Mouse (Mus musculus) frontal cortex, adult (tissue): ENCODE results near the gene Cdk8.
A peak's percentile ranks its signal among the peaks of the same experiment; 100 is the strongest.

Experiments used
- ATAC-seq: cut with Nextera tagmentation; 2 replicates; pipeline ENCODE4 v1.9.2; 2017; ENCODE audit warnings: mild to moderate bottlenecking, moderate library complexity, mixed read lengths; ENCODE audit not compliant: low TSS enrichment

Cdk8 gene

DNA sequence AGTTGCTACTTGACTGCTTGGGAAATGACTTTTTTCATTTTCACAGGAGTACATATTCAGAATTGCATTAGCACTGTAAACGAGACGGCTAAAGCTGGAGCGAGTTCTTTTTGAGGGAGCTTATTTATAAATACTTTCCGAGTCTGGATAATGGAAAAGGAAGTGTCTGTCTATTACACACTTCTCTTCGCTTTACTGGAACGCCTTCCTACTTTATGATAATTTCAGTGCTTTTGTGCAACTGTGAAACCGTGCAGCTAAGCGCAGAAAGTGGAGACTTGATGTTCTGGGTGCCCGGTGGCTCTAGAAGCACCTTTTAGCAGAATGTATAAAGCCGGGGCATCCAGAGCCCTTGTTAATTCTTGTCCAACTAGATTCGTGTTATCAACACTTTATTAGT is 1.8 kb downstream of the Cdk8 start:
- no peak for ATAC-seq

DNA sequence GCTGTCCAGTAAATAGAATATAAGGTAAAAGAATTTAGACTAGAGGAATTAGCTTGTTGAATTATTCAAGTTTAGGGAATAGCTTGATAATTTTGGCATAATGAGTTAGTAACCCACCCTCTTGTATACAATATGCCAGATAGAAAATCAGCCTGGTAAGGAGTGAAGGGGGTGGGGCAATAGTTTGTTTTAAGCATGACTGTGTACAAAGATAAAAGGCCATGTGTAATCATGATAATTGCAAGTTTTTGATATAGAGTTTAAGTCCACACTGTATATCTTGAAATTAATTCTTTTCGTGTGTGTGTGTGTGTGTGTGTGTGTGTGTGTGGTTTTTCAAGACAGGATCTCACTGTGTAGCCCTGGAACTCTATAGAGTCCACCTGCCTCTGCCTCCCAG is 3.3 kb downstream of the Cdk8 start:
- ATAC-seq, result no peak

DNA sequence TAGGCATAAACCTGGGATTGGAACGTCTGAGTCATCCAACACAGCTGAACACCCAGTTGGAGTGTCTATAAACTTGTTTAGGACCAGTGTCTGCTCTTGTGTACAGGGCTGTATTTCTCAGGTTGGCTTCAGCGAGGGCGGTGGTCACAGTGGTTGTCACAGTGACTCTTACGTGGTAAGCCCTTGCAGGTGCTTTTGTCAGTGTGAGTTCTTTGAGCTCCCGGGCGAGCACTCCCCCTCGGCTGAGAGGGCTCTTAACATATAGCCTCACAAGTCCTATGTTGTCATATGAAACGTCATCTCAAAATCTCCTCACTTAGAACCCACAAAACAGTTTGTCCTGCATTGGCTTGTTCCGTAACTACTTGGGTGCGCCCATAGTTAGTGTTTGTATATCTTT is 7.2 kb downstream of the Cdk8 start:
- ATAC-seq, result no peak

DNA sequence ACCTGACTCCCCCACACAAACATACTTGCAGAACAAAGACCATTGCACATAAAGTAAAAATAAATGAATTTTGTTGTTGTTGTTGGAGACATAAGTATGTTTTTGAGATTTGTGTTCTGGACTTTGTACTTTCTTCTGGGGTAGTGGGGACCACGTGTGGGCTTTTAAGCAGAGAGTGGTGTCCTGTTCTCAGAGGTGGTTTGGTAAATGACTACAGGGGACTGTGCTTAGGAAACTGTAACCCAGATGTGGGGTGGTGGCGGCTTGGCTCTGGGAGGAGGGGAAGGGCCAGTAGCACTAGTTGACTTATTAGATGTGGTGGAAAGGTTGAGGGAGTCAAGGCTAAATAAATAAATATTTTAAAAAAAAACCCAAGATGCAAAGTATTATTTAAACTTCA is 9.7 kb downstream of the Cdk8 start:
- ATAC-seq, result no peak

DNA sequence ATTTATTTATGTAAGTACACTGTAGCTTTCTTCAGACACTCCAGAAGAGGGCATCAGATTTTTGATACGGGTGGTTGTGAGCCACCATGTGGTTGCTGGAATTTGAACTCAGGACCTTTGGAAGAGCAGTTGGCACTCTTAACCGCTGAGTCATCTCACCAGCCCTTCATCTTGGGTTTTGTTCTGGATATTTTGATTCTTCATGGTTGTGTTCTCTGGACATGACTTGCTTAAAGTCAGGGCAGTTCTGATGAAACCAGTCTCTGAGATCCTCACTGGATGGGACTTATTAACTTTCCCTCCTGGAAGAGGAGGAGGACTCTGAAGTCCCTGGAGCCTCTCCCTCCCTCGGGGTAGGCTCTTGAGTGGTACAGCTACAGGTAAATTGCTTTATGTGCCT is 10.2 kb downstream of the Cdk8 start:
- no peak for ATAC-seq

DNA sequence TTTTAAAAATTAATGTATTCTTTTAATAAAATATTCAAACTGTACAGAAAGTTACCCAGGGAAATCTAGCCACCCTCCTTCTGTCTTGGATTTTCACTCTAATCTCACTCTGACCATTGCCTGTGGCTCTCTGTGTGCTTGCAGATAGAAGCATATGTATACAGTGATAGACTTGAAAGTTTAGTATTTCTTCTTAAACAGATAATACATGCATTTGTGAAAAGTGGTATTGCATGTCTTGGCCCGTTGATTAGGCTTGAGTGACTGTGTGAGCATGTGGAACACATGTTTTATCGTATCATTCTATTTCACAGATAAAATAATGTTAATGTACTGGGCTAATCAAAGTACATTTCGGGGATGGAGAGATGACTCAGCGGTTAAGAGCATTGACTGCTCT is 14.2 kb downstream of the Cdk8 start:
- no peak for ATAC-seq

DNA sequence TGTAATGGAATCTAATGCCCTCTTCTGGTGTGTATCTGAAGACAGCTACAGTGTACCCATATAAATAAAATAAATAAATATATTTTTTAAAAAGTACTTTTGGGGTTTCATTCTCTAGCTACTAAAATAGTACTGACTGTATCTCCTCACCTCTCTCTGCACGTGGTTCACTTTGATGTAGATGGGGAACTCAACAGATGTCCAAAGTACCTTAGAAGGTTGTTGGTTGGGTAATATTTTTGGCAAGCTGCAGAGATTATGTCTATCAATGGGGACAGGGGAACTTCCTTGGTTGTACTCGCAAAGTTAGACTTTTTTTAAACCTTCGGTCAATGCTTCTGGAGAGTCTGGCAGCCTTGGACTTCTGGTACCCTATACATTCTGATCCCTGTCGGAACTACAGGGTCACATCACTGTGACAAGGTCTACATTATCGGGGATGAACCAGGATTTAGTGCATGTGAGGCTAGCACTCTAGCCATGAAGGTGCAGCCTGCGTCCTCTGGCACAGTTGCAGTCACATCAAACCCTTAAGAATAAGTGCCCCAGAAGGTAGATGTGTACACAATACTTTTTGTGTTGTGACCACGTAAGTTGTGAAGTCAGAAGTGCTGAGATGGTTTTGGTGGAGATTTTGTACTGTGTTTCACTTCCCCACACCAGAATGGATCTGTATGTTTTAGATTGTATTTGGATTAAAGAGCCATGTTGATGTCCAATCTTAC is 14.8 kb downstream of the Cdk8 start:
- ATAC-seq, result no peak

DNA sequence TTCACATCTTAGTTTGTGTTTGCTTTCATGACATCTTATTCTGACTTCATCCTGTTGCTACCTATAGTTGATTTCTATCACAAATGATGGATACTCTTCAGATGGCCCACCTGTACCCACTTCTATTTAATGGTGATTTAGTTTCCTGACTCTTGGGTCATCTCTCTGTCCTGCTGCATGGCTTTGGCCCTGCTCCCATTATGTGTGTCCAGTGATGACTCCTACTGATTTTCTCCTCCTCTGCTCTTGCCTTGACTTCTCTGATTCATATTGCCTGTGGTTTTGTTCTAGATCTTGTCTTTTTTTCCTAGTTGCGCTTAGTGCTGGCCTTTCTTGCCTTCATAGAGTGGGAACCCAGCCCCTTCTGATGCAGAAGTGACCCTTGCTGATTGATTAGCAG is 15.4 kb downstream of the Cdk8 start:
- no peak for ATAC-seq

DNA sequence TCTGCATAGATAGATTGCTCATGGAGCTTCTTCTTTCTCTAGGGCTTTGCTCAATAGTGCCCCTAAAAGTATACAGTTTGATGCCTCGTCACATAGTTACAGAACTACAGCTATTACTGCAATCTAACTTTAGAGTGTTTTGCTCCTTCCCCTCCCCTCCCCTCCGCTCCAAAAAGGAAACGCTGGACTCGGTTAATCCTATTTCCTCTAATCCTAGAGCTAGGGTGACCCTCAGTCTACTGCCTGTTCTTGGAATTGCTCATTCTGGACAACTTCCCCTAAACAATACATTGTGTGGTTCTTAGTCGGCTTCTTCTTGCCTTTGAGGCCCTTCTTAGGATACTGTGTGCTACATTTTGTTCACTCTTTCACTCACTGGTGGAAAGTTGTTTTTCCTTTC is 16.7 kb downstream of the Cdk8 start:
- no peak for ATAC-seq

DNA sequence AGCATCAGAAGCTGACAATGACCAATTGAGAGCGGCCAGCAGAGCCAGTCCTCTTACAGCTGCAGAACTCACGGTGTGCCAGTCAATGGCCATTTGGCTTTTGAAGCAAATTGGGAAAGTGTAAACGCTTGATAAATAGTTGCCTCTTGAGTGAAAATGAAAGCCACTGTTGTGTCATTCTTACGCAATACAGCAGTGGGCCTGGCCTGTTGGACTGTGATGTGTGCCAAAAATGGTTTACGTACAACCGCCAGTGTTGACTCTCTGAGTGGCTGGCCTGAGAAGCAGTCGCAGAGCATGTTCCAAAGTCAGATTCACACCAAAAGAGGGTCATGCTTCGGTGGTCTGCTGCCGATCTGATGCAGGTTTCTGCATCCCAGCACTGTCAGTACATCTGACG is 17.7 kb downstream of the Cdk8 start:
- ATAC-seq, result 0 out of 2 replicates have a peak, but pooled peaks have one; percentile 31

DNA sequence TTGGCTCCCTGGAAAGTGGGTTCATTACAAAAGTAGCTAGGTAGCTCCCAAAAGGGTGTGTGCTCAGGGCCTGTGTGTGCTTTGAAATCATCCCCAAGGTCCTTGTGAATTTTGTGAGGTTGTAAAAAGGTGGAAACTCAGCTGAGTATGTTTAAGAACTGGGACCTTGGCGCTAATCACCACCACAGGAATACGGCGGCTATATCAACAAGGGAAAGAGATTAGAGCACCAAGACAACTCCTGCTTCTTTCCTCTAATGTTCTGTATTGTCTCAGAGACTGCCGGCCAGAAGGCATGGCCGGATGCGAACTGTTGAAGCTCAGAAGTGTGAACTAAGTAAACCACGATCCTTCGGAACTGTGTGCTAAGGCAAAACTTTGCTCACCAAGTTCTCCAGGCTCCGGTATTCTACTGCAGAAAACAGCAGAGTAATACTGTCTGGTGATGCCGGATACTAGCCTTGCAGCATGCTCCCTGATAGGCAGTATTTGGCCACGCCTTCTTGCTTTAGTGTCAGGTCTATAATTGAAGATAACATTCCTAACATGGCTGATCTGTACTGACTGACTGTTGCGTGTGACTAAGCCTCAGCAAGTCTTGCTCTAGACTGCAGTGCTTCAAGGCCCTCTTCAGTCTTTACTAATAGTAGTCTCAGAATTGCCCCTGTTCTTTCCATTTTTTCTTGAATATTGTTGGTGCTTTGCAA is 19.5 kb downstream of the Cdk8 start:
- no peak for ATAC-seq

DNA sequence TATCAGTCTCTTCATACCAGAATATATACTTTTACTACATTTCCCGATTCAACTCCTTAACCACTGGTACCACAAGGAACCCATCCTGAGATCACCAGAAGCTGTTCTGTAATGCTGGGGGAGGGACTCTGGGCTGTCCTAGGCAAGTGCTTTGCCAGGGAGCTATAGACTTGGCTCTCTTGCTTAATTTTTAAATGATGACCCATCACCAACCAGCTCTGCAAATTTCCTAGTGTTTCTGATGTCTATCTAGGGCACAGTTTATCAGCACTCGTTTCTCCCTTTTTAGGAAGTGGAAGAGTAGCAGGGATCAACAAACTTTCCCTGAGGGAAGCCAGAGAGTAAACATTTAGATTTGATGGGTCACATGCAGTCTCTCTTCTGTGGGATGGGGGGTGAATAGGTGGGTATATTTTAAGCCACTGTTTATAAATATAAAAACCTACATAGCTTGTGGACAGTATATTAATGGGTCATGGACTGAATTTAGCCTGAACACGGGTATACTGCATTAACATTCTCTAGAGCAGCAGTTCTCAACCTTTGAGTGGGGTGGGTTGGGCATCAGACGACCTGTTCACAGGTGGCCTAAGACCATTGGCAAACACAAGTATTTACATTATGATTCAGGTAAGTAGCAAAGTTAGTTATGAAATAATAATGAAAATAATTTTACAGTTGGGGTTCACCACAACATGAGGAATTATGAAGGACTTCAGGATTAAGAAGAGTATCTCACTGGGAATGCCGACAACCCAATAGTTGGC is 20.8 kb downstream of the Cdk8 start:
- ATAC-seq, result no peak

DNA sequence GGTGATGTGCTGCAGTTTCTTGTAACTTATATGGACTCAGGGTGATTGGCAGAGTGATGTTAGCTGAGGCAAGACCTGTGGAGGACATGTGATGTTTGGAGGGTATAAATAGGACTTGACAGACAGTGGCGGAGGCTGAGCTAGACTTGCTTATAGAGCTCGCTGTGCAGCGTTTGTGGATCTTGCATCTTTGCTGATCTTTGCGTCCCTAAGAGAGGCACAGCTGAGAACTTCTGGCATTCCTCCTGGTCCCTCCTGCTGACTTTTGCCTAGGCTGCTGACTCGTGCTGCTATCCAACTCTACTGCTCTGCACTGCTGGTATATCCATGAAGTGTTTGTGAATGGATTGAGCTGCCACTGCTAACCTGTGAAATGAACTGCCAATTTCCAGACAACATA is 22.6 kb downstream of the Cdk8 start:
- peak; percentile 69 for ATAC-seq

DNA sequence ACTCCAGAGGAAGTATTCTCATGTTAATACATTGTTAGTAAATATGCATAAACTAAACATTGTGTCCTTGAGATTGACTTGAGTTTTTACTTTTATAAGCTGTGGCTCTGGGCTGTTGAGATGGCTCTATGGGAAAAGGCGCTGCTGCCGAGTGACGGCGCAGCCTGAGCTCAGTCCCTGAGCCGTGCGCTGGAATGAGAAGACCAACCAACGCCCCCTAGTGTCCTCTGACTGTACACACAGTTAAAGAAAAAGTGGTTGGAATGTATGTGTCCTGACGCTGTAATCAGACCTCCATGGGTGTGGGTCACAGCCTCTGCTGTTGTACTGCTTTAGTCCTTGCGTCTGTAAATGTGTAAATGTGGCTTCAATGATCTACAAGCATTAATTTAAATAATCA is 29.0 kb downstream of the Cdk8 start:
- ATAC-seq, result no peak

DNA sequence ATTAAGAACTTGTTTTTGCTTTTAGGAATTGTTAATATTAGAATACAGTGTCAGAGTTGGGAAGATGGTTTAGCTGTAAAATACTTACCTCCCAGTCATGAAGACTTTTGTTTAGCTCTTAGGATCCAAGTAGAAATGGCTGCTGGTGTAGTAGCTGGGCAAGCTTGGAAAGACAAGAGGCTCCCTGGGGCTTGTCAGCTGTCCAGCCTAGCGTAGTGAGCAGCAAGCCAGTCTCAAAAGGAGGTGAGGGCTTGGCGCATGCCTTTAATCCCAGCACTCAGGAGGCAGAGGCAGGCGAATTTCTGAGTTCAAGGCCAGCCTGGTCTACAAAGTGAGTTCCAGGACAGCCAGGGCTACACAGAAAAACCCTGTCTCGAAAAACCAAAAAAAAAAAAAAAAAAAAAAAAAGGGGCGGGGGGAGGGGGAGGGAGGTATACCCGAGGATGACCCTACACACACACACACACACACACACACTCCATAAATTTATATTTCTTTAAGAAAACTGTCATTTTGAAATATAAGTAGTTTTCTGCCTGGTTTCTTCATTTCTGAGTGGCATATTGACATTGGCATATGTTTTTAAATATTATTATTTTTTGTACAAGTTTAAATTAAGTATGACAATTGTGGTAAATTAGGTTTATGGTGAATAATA is 35.0 kb downstream of the Cdk8 start:
- no peak for ATAC-seq

DNA sequence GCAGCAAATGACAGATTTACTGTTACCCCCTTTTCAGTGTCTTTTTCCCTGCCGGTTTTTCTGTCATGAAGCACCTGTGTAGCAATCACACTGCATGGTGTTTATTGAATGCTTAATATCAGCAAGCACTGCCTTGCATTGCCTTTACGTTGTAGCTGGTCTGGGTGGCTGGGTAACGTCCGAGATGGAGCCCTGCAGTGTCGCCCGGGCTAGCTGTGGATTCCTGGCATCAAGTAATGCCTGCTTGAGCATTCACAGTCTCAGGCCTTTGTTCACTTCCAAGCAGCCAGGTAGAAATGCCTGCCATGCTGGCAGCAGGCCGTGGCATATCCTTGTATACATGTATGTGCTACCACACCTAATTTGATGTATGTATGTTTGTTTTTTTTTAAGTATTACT is 36.7 kb downstream of the Cdk8 start:
- no peak for ATAC-seq

DNA sequence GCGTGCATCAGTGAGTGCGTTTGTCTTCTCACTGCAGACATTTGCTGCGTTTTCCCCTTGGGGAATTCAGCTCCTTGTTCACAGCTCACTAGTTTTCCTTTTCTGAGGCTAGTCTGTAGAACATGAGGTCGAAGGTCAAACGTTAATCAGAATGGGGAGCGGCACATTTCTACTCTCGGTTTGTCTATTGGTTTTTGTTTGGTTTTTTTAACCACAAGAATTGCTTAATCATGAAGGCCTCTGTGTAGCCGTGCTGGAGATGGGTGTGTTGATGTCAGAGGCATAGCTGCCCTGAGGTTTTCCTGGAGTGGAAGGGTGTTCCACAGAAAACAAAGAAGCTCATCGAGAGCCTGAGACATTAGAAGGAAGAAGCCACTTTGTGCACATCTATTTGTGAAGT is 39.6 kb downstream of the Cdk8 start:
- no peak for ATAC-seq

DNA sequence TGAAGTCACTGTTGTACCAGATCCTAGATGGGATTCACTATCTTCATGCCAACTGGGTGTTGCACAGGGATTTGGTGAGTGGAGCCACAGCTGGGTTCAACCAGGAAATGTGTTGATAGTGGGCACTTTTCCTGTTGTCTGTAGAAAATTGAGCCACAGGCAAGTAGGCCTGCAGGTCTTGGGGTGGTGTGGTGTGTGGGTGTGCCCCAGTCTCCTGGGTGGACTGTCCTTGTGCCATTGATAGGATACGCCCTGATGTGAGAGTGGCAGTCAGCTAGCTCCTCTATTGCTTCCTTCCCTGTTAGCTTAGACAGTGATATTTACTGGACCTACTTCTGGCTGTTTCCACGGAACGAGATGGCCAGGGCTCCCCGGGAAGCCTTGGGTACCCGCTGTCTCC is 40.6 kb downstream of the Cdk8 start:
- ATAC-seq, result no peak

DNA sequence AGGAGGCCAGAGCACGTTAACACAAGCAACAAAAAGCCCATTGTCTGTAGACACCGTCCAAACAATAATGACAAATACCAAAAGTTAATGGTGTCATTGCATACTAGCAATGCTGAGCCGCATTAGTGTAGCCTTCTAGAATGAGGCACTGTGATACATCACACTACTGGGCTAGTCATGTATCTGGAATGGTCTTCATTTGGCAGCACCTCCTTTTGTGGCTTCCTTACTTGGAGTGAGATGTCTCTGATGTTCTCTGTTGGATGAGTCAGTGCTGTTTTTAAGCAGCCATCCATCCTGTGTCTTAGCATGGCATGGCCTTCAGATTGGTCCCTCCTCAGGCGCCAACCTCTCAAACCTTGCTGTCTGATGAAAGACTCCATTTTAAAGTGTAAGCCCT is 42.1 kb downstream of the Cdk8 start:
- no peak for ATAC-seq

DNA sequence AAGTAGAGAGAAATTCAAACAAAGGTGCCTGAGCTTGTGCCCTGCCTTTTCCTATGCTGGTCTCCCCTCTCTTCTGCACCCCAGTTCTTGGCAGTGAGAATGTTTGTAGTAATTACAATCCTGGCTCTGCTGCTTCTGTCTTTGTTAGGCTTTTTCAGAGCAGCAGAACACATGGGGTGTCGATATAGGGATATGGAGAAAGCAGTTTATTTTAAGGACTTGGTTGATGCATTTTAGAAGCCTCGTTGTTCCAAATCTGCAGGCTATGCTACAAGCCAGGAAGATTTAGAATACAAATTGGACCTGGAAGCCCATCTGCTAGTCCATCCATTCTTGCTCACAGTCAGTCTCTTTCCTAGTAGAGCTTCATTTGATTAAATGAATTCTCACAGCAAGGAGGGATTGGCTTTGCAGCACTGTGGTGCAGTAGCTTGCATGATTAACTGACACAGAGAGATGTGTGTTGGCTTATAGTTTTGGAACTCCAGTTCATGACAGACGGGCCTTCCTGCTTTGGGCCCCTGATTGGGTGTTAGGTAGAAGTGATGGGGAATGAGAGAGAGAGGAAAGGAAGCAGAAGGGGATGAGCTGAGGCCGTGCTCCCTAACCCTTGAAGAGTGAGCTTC is 43.5 kb downstream of the Cdk8 start:
- ATAC-seq, result peak; percentile 86

DNA sequence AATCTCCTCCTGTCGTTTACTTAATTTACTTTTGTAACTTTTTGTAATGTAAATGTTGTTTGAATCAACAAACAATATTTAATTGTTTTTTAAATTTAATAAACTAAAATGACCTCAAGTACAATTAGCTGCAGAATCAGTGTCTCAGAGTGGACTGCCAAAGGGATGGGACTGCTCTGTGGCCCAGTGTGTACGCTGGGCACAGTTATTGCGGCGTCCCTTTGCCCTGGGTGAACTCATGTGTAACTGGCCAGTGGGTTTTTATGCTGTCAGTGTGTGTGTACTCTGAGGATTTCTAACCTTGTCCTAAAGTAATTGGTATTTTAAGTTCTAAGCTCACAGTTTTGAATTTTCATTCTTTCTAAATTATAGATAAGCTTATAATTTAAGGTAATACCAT is 46.5 kb downstream of the Cdk8 start:
- ATAC-seq, result no peak

DNA sequence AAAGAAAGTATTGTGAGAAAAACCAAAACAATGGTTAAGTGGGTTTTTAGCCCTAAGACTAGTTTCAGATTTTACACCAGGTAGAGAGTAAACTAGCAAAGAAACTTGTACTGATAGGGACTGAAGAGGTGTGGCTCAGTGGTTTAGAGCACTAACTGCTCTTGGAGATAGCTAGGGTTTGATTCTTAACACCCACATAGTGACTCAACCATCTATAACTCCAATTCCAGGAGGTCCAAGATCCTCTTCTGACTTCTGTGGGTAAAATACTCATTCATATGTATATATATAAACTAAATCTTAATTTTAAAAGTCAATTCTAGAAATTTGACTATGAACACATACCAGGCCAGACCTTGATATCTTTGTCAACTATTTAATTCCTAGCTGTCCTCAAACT is 49.0 kb downstream of the Cdk8 start:
- no peak for ATAC-seq
